Mouse (Mus musculus) CH12.LX (cell line): ENCODE measurements around the gene Gcm1.

Experiments used
- CTCF ChIP-seq, 2 experiments: IDR thresholded peaks in 1 of 2; conservative IDR thresholded peaks in 1 of 2; 2 replicates each; pipeline ENCODE4 v1.5.1; 2011 to 2012; ENCODE audit warnings: low read depth in 2 of 2, low read length in 2 of 2, improper control_type of control experiment in 1 of 2, inconsistent platforms in 1 of 2, mild to moderate bottlenecking in 1 of 2, moderate library complexity in 1 of 2
- EP300 ChIP-seq: IDR thresholded peaks from 2 replicates; pipeline ENCODE4 v1.6.1; 2011; ENCODE audit warnings: low read length, improper control_type of control experiment
- ETS1 ChIP-seq: conservative IDR thresholded peaks from 2 replicates; pipeline ENCODE4 v1.6.1; 2012; ENCODE audit warnings: low read depth, mild to moderate bottlenecking, inconsistent platforms, low read length, improper control_type of control experiment, moderate library complexity
- JUN ChIP-seq: IDR thresholded peaks from 2 replicates; pipeline ENCODE4 v1.6.1; 2011; ENCODE audit warnings: low read depth, mild to moderate bottlenecking, low read length, improper control_type of control experiment, moderate library complexity; ENCODE audit not compliant: insufficient read depth
- JUND ChIP-seq: conservative IDR thresholded peaks from 2 replicates; pipeline ENCODE4 v1.6.1; 2011; ENCODE audit warnings: low read depth, low read length, improper control_type of control experiment
- MXI1 ChIP-seq: IDR thresholded peaks from 2 replicates; pipeline ENCODE4 v1.6.1; 2011; ENCODE audit warnings: mild to moderate bottlenecking, low read depth, low read length, improper control_type of control experiment
- POLR2A ChIP-seq: IDR thresholded peaks from 2 replicates; pipeline ENCODE4 v1.6.1; 2011; ENCODE audit warnings: low read depth, mild to moderate bottlenecking, improper control_type of control experiment, low read length
- RCOR1 ChIP-seq: conservative IDR thresholded peaks from 2 replicates; pipeline ENCODE4 v1.6.1; 2012; ENCODE audit warnings: low read depth, mild to moderate bottlenecking, inconsistent platforms, low read length, improper control_type of control experiment
- TCF12 ChIP-seq: IDR thresholded peaks from 2 replicates; pipeline ENCODE4 v1.6.1; 2014; ENCODE audit warnings: low read depth, mild to moderate bottlenecking, inconsistent platforms, low read length, improper control_type of control experiment
- USF1 ChIP-seq: IDR thresholded peaks from 2 replicates; pipeline ENCODE4 v1.6.1; 2014; ENCODE audit warnings: low read depth, mild to moderate bottlenecking, inconsistent platforms, low read length, improper control_type of control experiment
- ZC3H11A ChIP-seq: IDR thresholded peaks from 2 replicates; pipeline ENCODE4 v1.6.1; 2012; ENCODE audit warnings: low read depth, mild to moderate bottlenecking, inconsistent platforms, low read length, improper control_type of control experiment
- ZKSCAN1 ChIP-seq: IDR thresholded peaks from 2 replicates; pipeline ENCODE4 v1.6.1; 2012; ENCODE audit warnings: low read depth, inconsistent platforms, low read length, improper control_type of control experiment, borderline replicate concordance

- no peak for TF ChIP-seq JUND
- no peak for TF ChIP-seq EP300
- TF ChIP-seq POLR2A: no peak
- TF ChIP-seq ZC3H11A: no peak
- no peak for TF ChIP-seq TCF12
- no peak for TF ChIP-seq MXI1
- no peak for TF ChIP-seq CTCF (conservative IDR thresholded peaks at IDR 0.05 in 1 of 2, IDR thresholded peaks at IDR 0.05 in 1 of 2; ENCODE audit: low read depth in 2 of 2, low read length in 2 of 2)
- TF ChIP-seq ETS1: no peak
- no peak for TF ChIP-seq RCOR1
- TF ChIP-seq ZKSCAN1: no peak
- no peak for TF ChIP-seq USF1
- no peak for TF ChIP-seq JUN
Measured at GRCm38 (mm10) chr9:78015816-78016215, 35.9 kb upstream of the Gcm1 start.
